Mouse (Mus musculus) layer of hippocampus, adult 2 months (tissue): ENCODE measurements around the gene Fgfr4. TPM values are rescaled to one million over a fixed set of nuclear protein-coding genes. Genes with fewer than 3 reads are reported as not detected.
A peak's percentile ranks its signal among the peaks of the same experiment; 100 is the strongest.
"Not testable (repeated sequence)": the region's sequence is repeated elsewhere in the genome, so short reads cannot be mapped to it uniquely, and the experiment has no call there.

ENCODE experiments used
- DNase-seq, 2 experiments: peaks; one replicate each; pipeline ENCODE4 v3.0.0; 2022; ENCODE audit warnings: low spot score in 2 of 2
- H3K27ac ChIP-seq: fragments of 200-600 bp; 2 replicates; pipeline ENCODE4 v1.8.1; 2022
- H3K4me3 ChIP-seq: fragments of 200-600 bp; 2 replicates; pipeline ENCODE4 v1.8.1; 2022; ENCODE audit warnings: mild to moderate bottlenecking
- CTCF ChIP-seq: fragments of 200-600 bp; conservative IDR thresholded peaks from 2 replicates; pipeline ENCODE4 v1.8.1; 2022; ENCODE audit warnings: antibody characterized with exemption, mild to moderate bottlenecking, moderate library complexity
- total RNA-seq, 2 experiments: library from RNA; stranded (reverse); gene quantifications; 2 replicates each; pipeline ENCODE4 v1.2.3; 2021

Fgfr4 gene
- total RNA-seq, 2 experiments from 2014 or later: 0.36 to 0.42 TPM

- no peak for TF ChIP-seq CTCF
- Histone ChIP-seq H3K4me3 (no peak overlapping the region), H3K27ac (no peak overlapping the region)
- no peak for DNase-seq
These were observed 27.2 kb downstream of the Fgfr4 start for GRCm38 (mm10) chr13:55179591-55179990.

GRCm38 (mm10) chr13:55181786-55182172, 29.3 kb downstream of the Fgfr4 start:
- H3K4me3 ChIP-seq: peak overlapping the region; percentile 51; the same call in 1 of the 2 replicates
- peak overlapping the region; percentile 90 for H3K27ac ChIP-seq
- no peak for TF ChIP-seq CTCF
- no peak for DNase-seq

DNA sequence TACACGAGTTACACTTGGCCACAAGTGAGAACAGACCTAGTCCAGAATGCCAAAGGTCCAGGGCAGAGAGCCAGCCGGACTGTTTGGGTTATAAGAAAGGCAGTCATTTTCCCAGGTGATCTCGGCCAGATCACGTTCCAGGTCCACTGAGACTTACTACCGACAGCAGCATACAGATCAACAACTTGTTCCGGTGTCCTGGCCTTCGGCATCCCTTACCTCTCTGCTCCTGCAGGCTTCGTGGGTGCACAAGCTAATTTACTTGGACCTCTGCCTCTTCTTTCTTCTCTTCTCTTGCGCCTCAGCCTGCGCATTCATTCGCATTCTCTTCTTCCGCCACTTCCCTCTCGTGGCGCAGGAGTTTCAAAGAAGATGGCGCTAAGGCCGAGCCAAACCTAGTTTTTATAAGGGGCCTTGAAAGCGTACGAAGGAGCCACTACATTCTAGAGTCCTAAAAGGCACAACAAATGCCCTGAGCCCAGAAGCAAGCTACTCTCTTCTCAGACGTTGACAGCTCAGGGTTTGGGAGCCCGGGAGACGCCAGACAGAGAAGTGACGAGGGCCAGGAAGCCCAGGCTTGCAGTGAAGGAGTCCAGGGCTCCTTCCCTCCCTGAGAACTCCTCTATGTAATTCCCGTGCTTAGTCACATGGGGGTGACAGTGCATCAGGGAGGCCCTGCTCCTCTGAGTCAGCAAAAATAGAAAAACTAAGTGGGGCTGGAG, 29.9 kb downstream of the Fgfr4 start:
- peak overlapping the region; percentile 51 for H3K4me3 ChIP-seq
- H3K27ac ChIP-seq: peak overlapping the region; percentile 90
- DNase-seq: peak; percentile 67 to 80
- peak; percentile 73 for TF ChIP-seq CTCF

DNA sequence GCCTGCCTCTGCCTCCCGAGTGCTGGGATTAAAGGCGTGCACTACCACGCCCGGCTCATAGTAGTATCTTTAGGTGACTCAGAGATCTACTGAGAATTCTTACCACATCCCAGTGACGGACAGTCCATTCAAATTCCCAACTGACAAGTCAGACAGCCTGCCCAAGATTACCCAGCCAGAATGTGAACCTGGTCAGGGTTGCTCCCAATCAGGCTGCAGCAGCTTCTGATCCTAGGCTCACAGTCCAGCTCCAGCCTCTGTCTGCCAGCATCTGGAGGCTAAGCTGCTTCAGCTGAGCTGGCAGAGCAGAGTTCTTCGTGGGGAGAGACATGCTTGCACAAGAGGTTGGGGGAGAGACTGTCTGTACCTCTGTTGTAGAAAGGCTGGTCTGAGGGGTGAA, 30.9 kb downstream of the Fgfr4 start:
- H3K4me3 ChIP-seq: no peak overlapping the region
- TF ChIP-seq CTCF: no peak
- DNase-seq: no peak
- H3K27ac ChIP-seq: no peak overlapping the region

DNA sequence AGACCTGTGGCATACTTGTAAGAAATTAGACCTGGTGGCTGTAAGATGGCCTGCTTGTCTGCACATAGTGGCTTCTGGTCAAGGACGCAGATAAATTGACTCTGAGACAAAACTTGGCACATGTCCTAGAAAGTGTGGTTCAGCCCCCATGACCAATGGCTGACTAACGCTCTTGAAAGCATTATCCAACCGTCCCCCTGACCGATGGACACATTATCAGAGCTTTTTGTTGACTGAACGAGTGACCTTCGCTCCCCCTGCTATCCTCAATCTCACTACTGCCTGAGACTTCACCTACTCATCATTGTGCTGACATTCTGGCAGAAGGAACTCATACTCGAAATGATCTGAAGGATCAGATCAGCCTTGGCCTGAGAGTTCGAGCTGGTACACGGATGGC, 34.6 kb downstream of the Fgfr4 start:
- H3K27ac ChIP-seq, H3K4me3 ChIP-seq, DNase-seq: not testable (repeated sequence)

DNA sequence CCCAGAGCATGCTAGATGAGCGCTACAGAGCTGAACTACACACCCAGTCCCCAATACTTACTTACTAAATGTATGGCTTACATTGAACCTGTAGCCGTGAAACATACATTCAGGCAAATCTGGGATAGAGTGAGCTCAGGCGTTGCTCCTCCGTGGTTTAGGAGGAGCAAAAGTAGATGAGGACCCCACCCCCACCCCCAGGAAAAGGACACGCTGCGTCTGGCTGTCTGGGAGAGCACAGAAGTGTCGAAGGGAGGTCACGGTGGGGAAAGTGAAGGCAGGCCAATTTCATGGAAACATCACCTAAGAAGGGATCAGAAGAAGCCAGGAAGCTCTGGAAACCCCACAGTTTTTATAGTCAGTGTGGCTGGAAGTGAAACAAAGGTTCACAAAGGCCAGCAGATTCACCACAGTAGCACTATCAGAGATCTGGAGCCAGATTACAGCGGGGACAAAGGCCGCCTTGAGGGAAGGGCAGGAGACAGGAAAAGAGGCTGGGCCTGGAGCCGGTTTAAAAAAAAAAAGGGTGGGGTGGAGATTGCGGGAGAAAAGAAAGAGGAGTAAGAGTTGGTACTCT, 37.2 kb downstream of the Fgfr4 start:
- no peak for TF ChIP-seq CTCF
- no peak for DNase-seq
- Histone ChIP-seq H3K27ac (peak overlapping the region; percentile 86), H3K4me3 (peak overlapping the region; percentile 68)

DNA sequence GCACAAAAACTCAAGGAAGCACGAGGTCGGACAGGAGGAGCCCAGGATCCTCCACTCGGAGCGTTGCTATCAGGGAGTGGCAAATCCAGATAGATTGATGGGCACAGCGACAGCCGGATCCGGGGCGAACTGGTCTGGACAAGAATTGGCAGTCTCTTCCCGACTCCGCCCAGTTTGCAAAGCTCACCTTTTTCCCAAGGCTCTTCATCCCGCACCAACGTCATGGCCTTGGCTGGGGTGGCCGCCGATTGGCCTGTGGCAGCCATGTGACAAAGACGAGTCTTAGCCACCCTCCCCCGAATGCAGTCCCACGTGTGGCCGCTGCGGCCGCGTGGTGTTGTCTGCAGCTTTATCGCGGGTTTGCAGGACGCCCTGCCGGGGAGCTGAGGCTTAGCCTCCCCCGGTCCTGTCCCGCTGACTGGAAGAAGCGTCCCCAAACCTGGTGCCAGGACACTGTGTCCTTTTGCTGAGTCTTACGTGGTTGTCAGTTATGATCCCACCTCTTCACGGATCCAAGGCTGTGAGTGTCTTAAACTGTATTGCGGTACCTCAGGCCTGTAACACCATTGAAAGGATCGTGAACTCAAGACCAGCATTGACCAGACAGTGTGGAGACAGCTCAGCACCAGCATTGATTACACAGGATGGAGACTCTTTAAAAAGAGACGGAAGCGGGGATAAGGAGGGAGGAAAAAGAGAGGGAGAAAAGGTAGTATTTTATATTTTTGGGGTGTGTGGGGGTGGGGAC, 37.9 kb downstream of the Fgfr4 start:
- DNase-seq: peak; percentile 92 to 93
- Histone ChIP-seq H3K27ac (peak overlapping the region; percentile 86), H3K4me3 (peak overlapping the region; percentile 68)
- TF ChIP-seq CTCF: peak; percentile 85

GRCm38 (mm10) chr13:55191535-55191934, 39.1 kb downstream of the Fgfr4 start:
- no peak overlapping the region for H3K4me3 ChIP-seq
- no peak overlapping the region for H3K27ac ChIP-seq
- no peak for TF ChIP-seq CTCF
- no peak for DNase-seq

GRCm38 (mm10) chr13:55202758-55203157, 50.3 kb downstream of the Fgfr4 start:
- H3K27ac ChIP-seq, DNase-seq, H3K4me3 ChIP-seq: not testable (repeated sequence)

DNA sequence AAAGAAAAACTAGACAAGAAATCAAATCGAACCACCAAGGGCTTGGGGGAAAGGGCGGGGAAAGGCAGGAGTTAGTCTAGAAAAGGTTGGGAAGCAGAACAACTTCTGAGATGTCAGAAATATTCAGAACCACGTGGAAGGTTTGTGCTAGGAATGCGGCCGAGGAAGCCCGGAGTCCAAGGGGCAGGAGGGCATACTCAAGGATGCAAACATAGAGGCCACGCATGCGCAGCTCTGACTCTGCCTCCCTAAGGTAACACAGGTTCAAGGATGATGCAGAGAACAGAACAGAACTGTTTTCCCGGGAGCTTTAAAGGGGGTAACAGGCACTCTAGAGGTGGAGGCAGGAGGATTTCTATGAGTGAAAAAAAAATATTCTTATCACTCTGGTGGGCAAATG, 51.3 kb downstream of the Fgfr4 start:
- H3K4me3 ChIP-seq: no peak overlapping the region
- TF ChIP-seq CTCF: no peak
- no peak overlapping the region for H3K27ac ChIP-seq
- DNase-seq: no peak

DNA sequence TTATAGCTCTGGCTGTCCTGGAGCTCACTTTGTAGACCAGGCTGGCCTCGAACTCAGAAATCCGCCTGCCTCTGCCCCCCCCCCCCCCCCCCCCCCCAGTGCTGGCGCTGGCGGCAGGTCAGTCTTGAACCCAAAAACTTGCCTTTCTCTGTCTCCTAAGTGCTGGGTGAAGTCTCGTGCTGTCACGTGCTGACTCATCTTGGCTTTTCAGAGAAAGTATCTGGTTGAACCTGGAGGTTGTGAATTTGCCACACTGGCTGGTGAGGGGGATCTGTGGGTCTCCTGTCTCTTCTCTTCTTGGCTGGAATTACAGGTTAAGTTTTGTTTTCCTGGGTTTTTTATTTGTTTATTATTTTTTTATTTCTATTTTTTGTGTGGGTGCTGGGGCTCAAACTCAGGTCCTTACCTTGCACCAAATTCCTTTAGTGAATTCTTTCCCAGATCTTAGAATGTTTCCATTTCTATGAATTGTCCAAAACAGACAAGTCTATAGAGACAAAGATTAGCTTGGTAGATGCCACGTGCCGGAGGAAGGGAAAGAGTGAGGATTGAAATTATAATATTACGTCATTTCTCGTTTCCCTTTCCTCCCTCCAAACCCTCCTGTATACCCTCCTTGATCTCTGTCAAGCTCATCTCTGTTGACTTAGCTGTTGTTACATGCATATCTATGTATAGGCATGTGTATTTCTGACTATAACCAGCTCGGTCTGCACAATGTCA, 52.4 kb downstream of the Fgfr4 start:
- no peak overlapping the region for H3K27ac ChIP-seq
- no peak for DNase-seq
- H3K4me3 ChIP-seq: no peak overlapping the region
- TF ChIP-seq CTCF: no peak

DNA sequence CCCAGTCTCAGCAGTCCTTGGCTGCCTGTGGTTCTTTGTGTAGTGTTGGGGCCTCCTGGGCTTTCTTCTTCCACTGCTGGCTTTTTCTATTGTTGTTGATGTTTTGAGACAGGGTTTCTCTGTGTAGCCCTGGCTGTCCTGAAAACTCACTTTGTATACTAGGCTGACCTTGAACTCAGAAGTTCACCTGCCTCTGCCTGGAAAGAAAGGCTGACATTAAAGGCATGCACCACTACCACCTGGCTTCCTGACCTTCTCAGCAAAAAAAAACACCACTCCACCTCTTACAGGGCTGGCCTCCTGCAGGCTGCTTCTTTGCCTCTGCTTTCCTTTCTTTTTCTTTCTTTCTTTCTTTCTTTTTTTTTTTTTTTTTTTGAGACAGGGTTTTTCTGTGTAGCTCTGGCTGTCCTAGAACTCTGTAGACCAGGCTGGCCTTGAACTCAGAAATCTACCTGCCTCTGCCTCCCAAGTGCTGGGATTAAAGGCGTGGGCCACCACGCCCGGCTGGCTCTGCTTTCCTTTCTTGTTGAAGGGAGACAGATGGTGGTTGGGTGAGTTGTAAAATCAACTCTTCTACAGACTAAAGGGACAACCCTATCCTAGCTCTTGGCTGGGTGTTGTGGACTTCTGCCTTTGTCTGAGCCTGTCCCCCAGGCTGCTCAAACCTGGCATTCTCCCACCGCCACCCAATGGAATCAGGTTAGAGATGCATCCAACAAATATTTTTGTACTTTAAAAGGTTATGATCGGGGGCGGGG, 53.2 kb downstream of the Fgfr4 start:
- H3K27ac ChIP-seq: no peak overlapping the region
- TF ChIP-seq CTCF: no peak
- DNase-seq: no peak
- H3K4me3 ChIP-seq: no peak overlapping the region
